Mouse (Mus musculus): ENCODE data around the gene Cdh18.
A peak's percentile ranks its signal among the peaks of the same experiment; 100 is the strongest.
"Not testable (repeated sequence)": the region's sequence is repeated elsewhere in the genome, so short reads cannot be mapped to it uniquely, and the experiment has no call there.

Gene Cdh18

GRCm38 (mm10) chr15:22548711-22549271, at the start of gene Cdh18:
TSS of gene Cdh18 (plus strand) at chr15:22549022.
- DNase-seq (ENCODE audit: low spot score): no peak

- no peak for DNase-seq (ENCODE audit: low spot score)
Observed at GRCm38 (mm10) chr15:22511271-22511670, 37.6 kb upstream of the Cdh18 start.

DNA sequence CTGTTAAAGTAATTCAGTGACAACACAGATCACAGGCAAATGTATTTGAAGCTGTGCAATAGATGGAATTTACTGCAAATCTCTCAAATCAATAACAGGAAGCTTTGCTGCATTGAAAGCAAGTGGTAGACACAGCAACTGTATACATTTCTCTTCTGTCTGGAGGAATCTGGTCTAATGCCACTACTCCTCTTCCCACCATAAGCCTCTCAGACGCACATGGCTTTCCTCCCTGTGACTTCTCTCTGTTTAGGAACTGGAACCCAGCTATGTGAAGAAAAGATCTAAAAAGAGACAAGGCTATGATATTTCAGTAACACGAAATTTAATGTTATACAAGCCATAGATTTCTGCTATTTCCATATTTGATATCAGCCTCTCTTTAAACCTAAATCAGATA, 13.0 kb upstream of the Cdh18 start:
- DNase-seq (ENCODE audit: low spot score): no peak

- DNase-seq (ENCODE audit: low spot score): peak; percentile 71
Observed at GRCm38 (mm10) chr15:22577974-22578616, 29.3 kb downstream of the Cdh18 start.

- DNase-seq (ENCODE audit: low spot score): no peak
Observed at GRCm38 (mm10) chr15:22578617-22578990, 29.8 kb downstream of the Cdh18 start.

- DNase-seq (ENCODE audit: low spot score): peak; percentile 38
Observed at GRCm38 (mm10) chr15:22584667-22585066, 35.8 kb downstream of the Cdh18 start.

DNA sequence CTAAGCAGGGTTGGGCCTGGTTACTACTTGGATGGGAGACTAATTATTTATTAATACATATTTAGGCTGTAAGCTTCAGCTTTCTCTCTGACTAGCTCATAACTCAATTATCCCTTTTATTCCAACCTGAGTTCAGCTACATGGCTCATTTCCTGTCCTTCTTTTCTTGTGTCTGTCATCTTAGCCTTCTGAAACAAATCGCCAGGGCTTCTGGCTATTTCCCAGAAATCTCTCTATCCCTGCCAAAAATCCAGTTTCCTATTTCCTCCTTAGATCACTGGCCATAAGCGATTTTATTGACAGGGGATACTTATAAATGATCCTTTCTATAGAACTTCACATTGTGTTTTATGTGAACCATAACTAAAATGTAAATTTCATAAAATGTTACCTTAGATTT, 167.6 kb downstream of the Cdh18 start:
- DNase-seq (ENCODE audit: low spot score): no peak

DNA sequence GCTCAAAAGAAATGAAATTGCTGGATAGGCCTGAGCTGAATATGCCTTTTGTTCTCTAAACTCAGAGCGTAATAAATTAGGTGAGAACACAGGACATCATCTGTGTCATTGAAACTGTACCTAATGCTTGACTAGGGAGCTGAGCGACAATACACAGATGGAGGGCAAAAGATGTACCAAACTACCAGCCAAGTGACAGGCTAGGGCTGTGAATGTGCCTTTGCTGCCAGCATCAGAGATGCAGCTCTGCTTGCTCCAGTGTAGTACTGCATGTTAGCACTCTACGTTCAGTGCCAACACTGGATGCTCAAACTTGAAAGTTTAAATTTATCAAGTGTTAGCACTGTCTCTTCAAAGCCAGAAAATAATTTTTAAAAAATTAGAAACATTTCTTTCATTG, 168.9 kb downstream of the Cdh18 start:
- DNase-seq (ENCODE audit: low spot score): peak; percentile 2

- no peak for DNase-seq (ENCODE audit: low spot score)
Observed at GRCm38 (mm10) chr15:22726574-22726973, 177.8 kb downstream of the Cdh18 start.

GRCm38 (mm10) chr15:22733039-22733438, 184.2 kb downstream of the Cdh18 start:
- no peak for DNase-seq (ENCODE audit: low spot score)

- DNase-seq (ENCODE audit: low spot score): no peak
Observed at GRCm38 (mm10) chr15:22736165-22736564, 187.3 kb downstream of the Cdh18 start.

DNA sequence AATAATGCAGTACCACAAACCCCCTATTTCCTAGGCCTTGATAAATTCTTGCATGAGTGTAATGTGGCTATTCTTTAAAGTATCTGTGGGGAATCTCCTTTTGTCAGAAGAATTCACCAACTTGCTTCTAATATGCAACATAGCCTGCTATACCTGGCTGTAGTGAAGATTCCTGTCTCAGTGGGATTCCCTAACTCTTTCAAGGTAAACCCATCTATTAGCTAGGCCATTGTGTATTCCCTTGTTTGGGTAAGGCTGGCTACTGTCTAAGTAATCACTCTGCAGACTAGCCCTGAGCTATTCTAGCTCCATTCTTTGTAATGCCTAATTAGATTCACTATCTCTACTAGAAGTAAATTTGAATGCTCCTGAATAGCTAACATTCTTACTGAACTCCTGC, 212.4 kb downstream of the Cdh18 start:
- DNase-seq (ENCODE audit: low spot score): not testable (repeated sequence)

DNA sequence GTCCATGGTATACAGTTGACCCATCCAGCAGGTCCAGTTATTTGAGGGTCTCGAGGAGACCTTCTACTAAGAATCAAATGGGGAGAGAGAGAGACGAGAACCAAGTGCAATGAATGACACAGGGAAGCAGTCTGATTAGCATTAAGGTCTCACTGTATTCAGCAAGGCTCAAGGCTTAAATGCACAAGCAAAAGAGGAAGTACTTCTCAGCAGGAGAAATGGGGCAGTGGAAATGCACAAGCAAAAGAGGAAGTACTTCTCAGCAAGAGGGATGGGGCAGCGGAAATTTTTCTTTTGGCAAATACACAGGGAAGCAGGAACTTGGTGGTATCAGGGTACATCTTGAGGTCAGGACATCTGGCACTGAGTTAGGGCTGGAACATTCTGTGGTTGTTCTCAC, 217.8 kb downstream of the Cdh18 start:
- not testable (repeated sequence) for DNase-seq (ENCODE audit: low spot score)

DNA sequence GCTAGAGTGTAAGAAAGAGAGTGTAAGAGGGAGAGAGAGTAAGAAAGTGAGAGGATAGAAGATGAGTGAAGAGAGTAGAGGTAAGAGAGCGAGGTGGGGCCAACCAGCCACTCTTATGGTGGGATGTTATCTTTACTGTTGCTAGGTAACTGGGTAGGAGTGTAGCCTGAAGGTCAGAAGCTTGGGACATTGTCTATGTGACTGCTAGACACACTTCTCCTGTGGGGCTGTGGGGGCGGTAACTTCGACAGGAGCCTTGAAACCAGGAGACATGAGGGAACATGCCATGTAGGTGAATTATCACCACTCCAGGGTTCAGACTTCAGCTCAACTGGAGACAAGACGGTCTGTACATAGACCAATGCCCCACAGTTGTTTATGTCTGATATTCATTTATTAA, 227.5 kb downstream of the Cdh18 start:
- DNase-seq (ENCODE audit: low spot score): no peak

- no peak for DNase-seq (ENCODE audit: low spot score)
Observed at GRCm38 (mm10) chr15:22789696-22790095, 240.9 kb downstream of the Cdh18 start.

GRCm38 (mm10) chr15:22791791-22792190, 243.0 kb downstream of the Cdh18 start:
- no peak for DNase-seq (ENCODE audit: low spot score)

GRCm38 (mm10) chr15:22833127-22833526, 284.3 kb downstream of the Cdh18 start:
- no peak for DNase-seq (ENCODE audit: low spot score)

DNA sequence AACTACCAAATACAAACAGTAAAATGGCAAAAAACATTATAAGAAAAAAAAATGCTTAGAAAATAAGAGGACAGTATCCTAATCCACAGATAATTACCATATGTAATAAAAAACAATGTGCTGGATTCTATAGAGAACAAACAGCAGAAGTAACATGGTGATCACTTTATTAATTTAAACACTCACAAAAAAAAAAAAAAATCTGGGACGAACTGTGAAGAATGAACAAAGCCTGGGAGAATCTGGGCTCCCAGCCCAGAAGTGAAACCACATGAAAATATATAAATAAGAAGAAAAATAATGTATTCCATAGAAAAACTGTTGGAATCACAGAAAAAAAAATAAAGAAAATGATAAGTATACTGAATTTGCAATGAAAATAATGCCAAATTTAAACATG, 288.4 kb downstream of the Cdh18 start:
- no peak for DNase-seq (ENCODE audit: low spot score)

GRCm38 (mm10) chr15:22857704-22858103, 308.9 kb downstream of the Cdh18 start:
- DNase-seq (ENCODE audit: low spot score): no peak

- DNase-seq (ENCODE audit: low spot score): peak; percentile 4
Observed at GRCm38 (mm10) chr15:22870679-22871078, 321.9 kb downstream of the Cdh18 start.

- DNase-seq (ENCODE audit: low spot score): no peak
Observed at GRCm38 (mm10) chr15:22897724-22898123, 348.9 kb downstream of the Cdh18 start.

- DNase-seq (ENCODE audit: low spot score): no peak
Observed at GRCm38 (mm10) chr15:22898208-22898607, 349.4 kb downstream of the Cdh18 start.

- no peak for DNase-seq (ENCODE audit: low spot score)
Observed at GRCm38 (mm10) chr15:22914444-22914843, 365.6 kb downstream of the Cdh18 start.

GRCm38 (mm10) chr15:22934293-22934692, 385.5 kb downstream of the Cdh18 start:
- no peak for DNase-seq (ENCODE audit: low spot score)

Measured in embryo, embryonic 10.5 days (tissue).